Mouse (Mus musculus) induced T-regulatory cell, adult 2 months (primary cell): ENCODE results near the gene Pds5b.
"Not testable (repeated sequence)": the region's sequence is repeated elsewhere in the genome, so short reads cannot be mapped to it uniquely, and the experiment has no call there.

ENCODE experiments used
- DNase-seq: peaks from one replicate; pipeline ENCODE4 v3.0.0-alpha.2; 2012; ENCODE audit warnings: low read depth

Pds5b gene

GRCm38 (mm10) chr5:150673153-150673835, at the start of gene Pds5b:
Pds5b (plus strand) TSS chr5:150673739.
- DNase-seq, result peak; percentile 97

- no peak for DNase-seq
Measured at GRCm38 (mm10) chr5:150625528-150625927, 48.0 kb upstream of the Pds5b start.

- no peak for DNase-seq
Measured at GRCm38 (mm10) chr5:150629272-150629671, 44.3 kb upstream of the Pds5b start.

DNA sequence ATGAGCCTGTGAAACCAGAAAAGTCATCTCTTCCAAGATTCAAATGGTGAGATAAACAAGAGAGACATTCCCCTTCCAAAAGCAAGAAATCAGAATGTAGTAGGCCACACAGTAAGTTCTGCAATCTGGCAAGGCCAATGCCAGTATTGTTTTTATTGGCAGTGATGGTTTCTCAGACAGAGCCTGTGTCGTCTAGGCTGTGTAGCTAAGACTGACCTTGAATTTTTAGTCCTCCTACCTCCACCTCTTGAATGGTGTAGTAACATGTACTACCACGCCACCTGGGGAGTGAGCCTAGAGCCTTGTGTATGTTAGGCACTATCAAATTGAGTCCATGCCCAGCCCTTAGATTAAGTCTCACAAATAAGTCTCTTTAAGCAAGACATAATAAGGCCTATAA, 43.8 kb upstream of the Pds5b start:
- no peak for DNase-seq

DNA sequence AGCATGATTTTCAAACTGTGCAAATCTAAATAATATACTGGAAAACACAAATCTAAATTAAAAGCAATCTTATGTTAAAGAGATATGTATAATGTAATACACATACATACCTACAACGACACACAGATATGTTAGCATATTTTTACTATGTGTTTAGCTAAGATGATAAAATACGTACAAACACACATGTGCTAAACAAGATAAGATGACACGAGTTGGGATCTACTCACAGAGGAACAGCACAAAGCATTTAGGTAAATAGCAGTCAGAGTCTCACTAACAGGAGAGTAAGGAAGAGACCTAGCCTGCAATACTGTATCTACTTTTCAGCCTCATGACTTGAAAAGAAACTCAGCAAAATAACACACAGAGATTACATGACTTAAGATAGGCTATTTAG, 32.1 kb upstream of the Pds5b start:
- DNase-seq, result no peak

- DNase-seq, result not testable (repeated sequence)
Measured at GRCm38 (mm10) chr5:150643390-150643789, 30.1 kb upstream of the Pds5b start.

GRCm38 (mm10) chr5:150644926-150645325, 28.6 kb upstream of the Pds5b start:
- DNase-seq, result no peak

DNA sequence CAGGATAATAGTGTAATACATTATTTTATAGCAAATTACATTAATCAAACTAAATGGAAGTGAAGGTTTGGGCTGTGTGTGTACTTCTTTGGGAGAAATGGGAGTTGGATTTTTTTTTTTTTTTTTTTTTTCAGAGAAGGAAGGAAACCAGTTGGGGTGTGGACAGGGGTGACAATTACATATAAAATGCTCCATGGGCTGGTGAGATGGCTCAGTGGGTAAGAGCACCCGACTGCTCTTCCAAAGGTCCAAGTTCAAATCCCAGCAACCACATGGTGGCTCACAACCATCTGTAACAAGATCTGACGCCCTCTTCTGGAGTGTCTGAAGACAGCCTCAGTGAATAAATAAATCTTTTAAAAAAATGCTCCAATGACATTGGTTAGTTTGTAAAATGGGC, 21.0 kb upstream of the Pds5b start:
- DNase-seq, result no peak

DNA sequence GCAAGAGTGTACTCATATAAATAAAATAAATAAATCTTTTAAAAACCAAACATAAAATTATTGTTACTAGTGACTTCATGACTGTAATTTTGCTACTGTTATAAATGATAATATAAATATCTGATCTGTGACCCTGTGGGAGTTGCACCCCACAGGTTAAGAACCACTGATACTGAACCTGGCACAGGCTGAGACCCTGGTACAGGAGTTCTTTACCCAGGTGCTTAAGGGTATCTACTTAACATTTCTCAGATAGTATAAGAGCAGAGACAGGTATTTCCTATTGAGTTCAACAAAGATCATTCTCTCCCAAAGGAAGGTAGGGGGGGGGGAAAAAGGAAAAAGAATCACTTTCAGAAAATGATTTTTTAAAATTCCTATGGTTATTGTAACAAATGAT, 19.0 kb upstream of the Pds5b start:
- no peak for DNase-seq

GRCm38 (mm10) chr5:150659425-150659824, 14.1 kb upstream of the Pds5b start:
- not testable (repeated sequence) for DNase-seq

DNA sequence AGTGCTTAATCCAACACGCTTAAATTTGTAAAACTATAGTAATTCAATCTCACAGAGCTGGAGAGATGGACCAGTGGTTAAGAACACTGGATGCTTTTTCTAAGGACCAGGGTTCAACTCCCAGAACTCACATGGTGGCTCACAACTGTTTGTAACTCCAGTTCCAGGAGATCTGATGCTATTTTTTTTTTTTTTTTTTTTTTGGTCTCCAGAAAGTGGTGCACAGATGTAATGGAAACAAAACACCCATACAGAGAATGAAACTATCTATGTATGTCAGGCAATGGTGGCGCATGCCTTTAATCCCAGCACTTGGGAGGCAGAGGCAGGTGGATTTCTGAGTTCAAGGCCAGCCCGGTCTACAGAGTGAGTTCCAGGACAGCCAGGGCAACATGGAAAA, 13.2 kb upstream of the Pds5b start:
- DNase-seq, result peak; percentile 34

DNA sequence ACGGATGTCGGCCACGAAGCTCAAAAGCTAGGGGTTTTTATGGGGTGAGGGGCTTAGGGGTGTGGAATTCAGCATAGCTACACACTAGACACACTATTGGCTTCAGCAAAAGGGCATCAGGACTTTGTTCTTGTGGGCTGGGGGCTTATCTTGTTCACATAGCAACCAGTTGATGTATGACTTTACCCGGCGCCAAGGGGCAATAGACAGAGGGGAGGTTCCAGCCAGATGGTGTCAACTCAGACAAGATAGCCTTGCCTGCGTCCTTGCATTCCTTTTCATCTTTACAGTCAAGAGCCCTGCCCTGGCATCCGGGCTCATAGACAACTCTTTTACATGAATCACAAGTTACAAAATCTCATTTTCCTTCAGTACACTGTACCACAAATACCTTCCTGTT, 9.6 kb upstream of the Pds5b start:
- not testable (repeated sequence) for DNase-seq

- DNase-seq, result no peak
Measured at GRCm38 (mm10) chr5:150664794-150665131, 8.8 kb upstream of the Pds5b start.

DNA sequence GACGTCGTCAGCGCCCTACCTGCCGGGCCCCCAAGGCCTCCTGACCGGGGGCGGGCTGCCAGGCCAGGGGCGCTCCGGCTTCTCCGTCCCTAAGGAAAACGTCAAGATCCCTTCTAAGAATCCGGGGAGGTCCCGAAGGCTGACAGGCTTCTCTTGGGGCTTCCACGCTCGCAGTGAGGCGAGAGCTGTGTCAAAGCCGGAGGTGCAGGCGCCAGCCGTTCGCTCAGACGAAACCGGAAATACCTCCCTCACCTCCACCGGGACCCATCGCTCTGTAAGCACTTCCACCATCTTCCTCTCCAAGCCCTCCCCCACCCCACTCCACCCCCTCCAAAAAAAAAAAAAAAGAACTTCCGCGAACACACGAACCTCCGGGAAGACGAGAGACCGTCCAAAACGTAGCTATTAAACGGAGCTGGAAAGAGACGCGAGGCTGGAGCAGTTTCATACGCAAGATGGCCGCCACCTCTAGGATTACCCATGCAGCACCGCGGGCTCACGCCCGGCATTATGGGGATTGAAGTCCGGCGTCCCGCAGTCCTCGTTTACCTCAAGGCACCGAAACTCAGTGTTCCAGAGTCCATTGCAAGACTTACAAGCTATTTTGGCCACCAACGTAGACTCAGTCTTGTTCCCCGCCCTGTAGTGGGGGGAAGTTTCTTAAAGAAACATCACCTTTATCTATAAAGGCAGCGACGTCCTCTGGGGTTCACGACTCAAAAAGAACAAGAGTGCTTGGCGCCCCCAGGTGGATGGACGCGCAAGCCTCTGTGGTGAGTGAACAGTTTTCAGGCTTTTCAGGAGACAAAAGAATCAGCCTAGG, 8.2 kb upstream of the Pds5b start:
- peak; percentile 98 for DNase-seq

GRCm38 (mm10) chr5:150666133-150666739, 7.3 kb upstream of the Pds5b start, which contains the start of gene N4bp2l2:
N4bp2l2 (minus strand) TSS chr5:150666183.
- DNase-seq, result not testable (repeated sequence)

DNA sequence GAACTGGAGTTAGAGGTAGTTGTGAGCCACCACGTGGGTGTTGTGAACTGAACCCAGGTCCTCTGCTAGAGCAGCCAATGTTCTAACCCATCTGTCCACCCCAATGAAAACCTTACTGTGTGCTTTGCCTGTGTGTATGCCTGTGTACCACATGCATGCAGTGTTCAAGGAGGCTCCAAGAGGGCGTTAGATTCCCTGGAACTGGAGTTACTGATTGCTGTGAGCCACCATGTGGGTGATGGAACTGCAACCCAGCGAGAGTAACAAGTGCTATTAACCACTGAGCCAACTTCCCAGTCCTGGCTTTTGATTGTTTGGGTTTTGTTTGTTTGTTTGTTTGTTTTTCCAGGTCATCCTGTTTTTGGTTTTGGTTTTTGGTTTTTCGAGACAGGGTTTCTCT, 4.8 kb upstream of the Pds5b start:
- no peak for DNase-seq

DNA sequence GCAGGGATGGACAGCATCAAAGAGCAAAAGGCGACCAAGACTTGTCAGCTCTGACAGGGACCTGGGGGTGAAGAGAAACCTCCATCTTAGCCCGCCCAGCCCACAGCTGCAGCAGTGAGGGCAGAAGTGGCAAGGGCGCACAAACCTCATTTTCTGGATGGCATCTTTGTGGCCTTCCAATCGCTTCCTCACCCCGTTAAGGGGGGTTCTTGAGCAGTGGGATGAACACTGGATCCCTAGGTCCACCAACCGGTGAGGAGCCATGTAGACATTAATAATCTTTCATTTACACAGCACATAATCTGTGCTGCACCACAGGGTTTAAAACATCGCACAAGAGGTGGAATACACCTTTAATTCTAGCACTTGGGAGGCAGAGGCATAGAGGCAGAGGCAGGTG, 1.2 kb upstream of the Pds5b start:
- DNase-seq, result no peak

DNA sequence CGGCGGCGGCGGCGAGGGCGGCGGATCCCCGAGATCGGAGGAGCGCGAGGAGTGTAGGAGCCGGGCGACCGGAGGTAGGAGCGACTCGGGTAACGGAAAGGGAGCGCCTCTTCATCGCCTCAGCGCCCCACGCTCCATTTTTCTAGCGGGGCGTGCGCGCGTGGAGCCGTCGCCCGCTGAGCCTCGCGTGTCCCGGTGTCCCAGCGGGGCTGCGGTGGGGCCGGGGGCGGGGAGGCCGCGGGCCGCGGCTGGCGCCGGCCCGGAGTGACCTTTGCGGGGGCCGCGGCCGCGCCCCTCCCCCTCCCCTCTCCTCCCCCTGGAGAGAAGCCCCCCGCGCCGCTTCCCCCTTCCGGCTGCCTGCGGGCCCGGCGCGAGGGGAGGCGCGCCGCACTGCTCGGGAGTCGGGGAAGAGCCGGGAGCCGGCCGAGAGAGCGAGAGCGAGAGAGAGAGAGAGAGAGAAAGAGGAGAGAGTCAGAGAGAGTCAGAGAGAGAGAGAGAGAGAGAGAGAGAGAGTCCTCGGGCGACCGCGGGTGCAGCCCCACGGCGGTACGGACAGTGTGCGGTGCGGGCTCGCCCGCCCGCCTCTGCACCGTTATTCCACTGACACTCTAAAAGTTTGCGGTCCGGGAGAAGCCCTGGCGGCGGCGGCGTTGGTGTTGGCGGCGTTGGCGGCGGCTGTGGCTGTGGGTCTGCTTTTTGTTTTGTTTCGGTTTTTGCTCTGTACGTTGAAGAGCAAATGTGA, 512 bp downstream of the Pds5b start:
- DNase-seq, result peak; percentile 69

DNA sequence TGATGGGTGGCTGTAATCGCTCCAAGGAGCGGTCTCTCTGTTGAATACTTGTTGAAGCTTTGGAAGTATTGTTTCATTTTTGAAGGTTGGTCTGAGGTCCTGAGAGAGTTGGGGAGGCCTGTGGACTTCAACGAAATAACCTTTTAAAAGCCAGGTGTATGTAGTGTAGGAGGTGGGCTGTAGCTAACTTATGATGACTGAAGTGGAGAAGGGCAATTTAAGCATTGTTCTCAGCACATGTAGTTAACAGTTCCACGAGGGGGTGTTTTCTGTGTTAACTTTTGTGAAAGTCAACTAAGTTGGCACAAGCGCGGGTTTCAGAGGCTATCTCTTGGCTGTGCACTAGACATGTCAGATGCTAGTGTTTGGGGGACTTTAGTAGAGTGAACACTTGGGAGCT, 1.3 kb downstream of the Pds5b start:
- DNase-seq, result peak; percentile 51

GRCm38 (mm10) chr5:150682862-150683261, 9.3 kb downstream of the Pds5b start:
- DNase-seq, result not testable (repeated sequence)

- DNase-seq, result no peak
Measured at GRCm38 (mm10) chr5:150690685-150691084, 17.1 kb downstream of the Pds5b start.

DNA sequence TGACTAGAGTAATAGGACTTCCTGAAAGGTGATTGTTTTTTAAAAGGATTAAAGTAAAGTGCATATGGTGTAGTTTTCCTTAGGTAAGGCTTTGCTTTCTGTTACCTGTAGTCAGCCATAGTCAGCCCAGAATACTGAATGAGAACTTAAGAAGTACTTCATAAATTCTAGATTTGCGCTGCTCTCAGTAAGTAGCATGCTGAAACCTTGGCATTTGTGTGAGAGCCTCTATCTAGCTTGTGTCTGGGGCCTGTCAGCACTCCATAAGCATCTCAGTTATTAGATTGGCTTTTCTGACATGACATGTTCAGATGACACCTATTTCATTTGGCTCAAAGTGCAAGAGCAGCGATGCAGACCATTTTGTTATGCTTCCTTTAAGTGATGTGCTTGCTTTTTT, 19.7 kb downstream of the Pds5b start:
- no peak for DNase-seq
